ENCODE assay signal across 18 mouse cellular contexts in the genomic region with DNA sequence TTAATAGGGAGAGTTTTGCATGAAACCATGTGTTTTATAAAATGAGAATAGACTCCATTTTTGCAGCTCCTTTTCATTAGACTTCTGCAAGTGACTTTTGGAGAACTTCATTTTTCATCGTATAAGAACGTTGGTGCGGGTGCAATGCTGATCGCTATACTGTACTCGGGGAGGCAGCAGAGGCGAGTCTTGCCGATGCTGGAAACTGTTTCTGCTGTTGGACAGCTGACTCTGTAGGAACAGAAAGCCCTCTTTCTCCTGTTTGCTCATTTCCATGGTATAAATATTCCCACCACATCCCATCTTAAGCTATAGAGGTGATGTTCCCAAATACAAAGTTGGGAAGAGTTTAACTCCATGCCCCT.
"Had no signal": no experiment of that assay in that cellular context is flagged by ENCODE, and none has a peak within 500 bp of the region (broad histone marks: within the 10 kb centered on the region; RNA-seq: fewer than 3 reads in every experiment).

No protein-coding gene starts in this region.

- H3K9me3 ChIP-seq: liver, embryonic 12.5 days; midbrain, embryonic 10.5 days; midbrain, embryonic 13.5 days; midbrain, embryonic 15.5 days; neural tube, embryonic 13.5 days; neural tube, embryonic 15.5 days had no signal

- H3K9ac ChIP-seq: liver, embryonic 12.5 days; liver, embryonic 14.5 days; midbrain, embryonic 13.5 days; midbrain, embryonic 15.5 days; neural tube, embryonic 13.5 days; neural tube, embryonic 15.5 days had no signal

- DNase-seq: lung, adult 2 months; lung, postnatal 4 days; retina, postnatal 1 day; right cerebral cortex, adult 18-20 months; right cerebral cortex, postnatal 25 days; right cerebral cortex, postnatal 4 days; spleen, adult 18-20 months; thymus, adult 2 months; thymus, postnatal 25 days; thymus, postnatal 4 days had no signal

- H3K27me3 ChIP-seq: liver, embryonic 12.5 days; midbrain, embryonic 13.5 days; midbrain, embryonic 15.5 days; neural tube, embryonic 13.5 days; neural tube, embryonic 15.5 days had no signal

- H3K4me2 ChIP-seq: liver, embryonic 12.5 days; midbrain, embryonic 13.5 days; midbrain, embryonic 15.5 days; neural tube, embryonic 13.5 days; neural tube, embryonic 15.5 days had no signal

- H3K4me3 ChIP-seq: liver, embryonic 12.5 days; midbrain, embryonic 10.5 days; midbrain, embryonic 13.5 days; midbrain, embryonic 15.5 days; myocyte; neural tube, embryonic 13.5 days; neural tube, embryonic 15.5 days had no signal

- H3K36me3 ChIP-seq: liver, embryonic 12.5 days; midbrain, embryonic 10.5 days; midbrain, embryonic 13.5 days; midbrain, embryonic 15.5 days; neural tube, embryonic 13.5 days; neural tube, embryonic 15.5 days had no signal

- ATAC-seq: liver, embryonic 12.5 days; midbrain, embryonic 13.5 days; midbrain, embryonic 15.5 days had no signal

- H3K4me1 ChIP-seq: liver, embryonic 12.5 days; midbrain, embryonic 10.5 days; midbrain, embryonic 13.5 days; midbrain, embryonic 15.5 days; neural tube, embryonic 13.5 days; neural tube, embryonic 15.5 days had no signal

- H3K27ac ChIP-seq: liver, embryonic 12.5 days; liver, embryonic 14.5 days; midbrain, embryonic 10.5 days; midbrain, embryonic 13.5 days; midbrain, embryonic 15.5 days; neural tube, embryonic 13.5 days; neural tube, embryonic 15.5 days had no signal
